Mouse (Mus musculus) embryonic facial prominence, embryonic 13.5 days (tissue): ENCODE results near the gene Unc13d. TPM values are rescaled to one million over a fixed set of nuclear protein-coding genes. Genes with fewer than 3 reads are reported as not detected.

Source experiments
- polyA plus RNA-seq: library from polyadenylated mRNA; unstranded; fragments of >200 nt; fragmentation: Nextera tagmentation; extraction: Ambion mirVana; gene quantifications from 2 replicates; pipeline ENCODE4 v1.2.1, GENCODE M21; 2015

Unc13d gene
- polyA plus RNA-seq, 1 experiment from 2014 or later, result 2.7 TPM

Other genes starting within 250 kb of the Unc13d start
- 0.67 and 1.0 TPM in 2 replicates for gene Myo15b, start 219.6 kb downstream of the Unc13d start, polyA plus RNA-seq
- gene Smim5, start 178.0 kb downstream of the Unc13d start, polyA plus RNA-seq, result 3.3 and 3.4 TPM in 2 replicates
- 1.1 and 1.2 TPM in 2 replicates for gene Smim6, start 165.9 kb downstream of the Unc13d start, polyA plus RNA-seq
- gene Sap30bp, start 144.7 kb downstream of the Unc13d start, polyA plus RNA-seq, result 47.0 and 53.9 TPM in 2 replicates
- gene Recql5, start 144.5 kb downstream of the Unc13d start, polyA plus RNA-seq, result 22.9 and 24.9 TPM in 2 replicates
- gene Itgb4, start 103.3 kb downstream of the Unc13d start, polyA plus RNA-seq, result 11.2 and 11.6 TPM in 2 replicates
- gene Galk1, start 65.2 kb downstream of the Unc13d start, polyA plus RNA-seq, result 169 and 189 TPM in 2 replicates
- gene H3f3b, start 50.0 kb downstream of the Unc13d start, polyA plus RNA-seq, result 2,264 and 2,363 TPM in 2 replicates
- gene Unk, start 47.6 kb downstream of the Unc13d start, polyA plus RNA-seq, result 40.7 and 44.9 TPM in 2 replicates
- gene Wbp2, start 9.0 kb upstream of the Unc13d start, polyA plus RNA-seq, result 48.8 and 52.0 TPM in 2 replicates
- 8.6 and 9.4 TPM in 2 replicates for gene Trim47, start 49.2 kb upstream of the Unc13d start, polyA plus RNA-seq
- gene Trim65, start 53.2 kb upstream of the Unc13d start, polyA plus RNA-seq, result 2.8 and 3.2 TPM in 2 replicates
- 75.2 and 80.0 TPM in 2 replicates for gene Mrpl38, start 60.9 kb upstream of the Unc13d start, polyA plus RNA-seq
- gene Fbf1, start 90.2 kb upstream of the Unc13d start, polyA plus RNA-seq, result 49.5 and 60.3 TPM in 2 replicates
- gene Ten1, start 120.9 kb upstream of the Unc13d start, polyA plus RNA-seq, result 59.7 and 74.1 TPM in 2 replicates
- gene Acox1, start 121.1 kb upstream of the Unc13d start, polyA plus RNA-seq, result 21.4 and 24.5 TPM in 2 replicates
- gene Evpl, start 160.1 kb upstream of the Unc13d start, polyA plus RNA-seq, result 4.8 and 5.1 TPM in 2 replicates
- 95.2 and 97.5 TPM in 2 replicates for gene Srp68, start 196.3 kb upstream of the Unc13d start, polyA plus RNA-seq
- gene Galr2, start 203.0 kb upstream of the Unc13d start, polyA plus RNA-seq, result 0.18 TPM in 1 of 2 replicates, not detected in the other
- 71.7 and 79.4 TPM in 2 replicates for gene Exoc7, start 229.3 kb upstream of the Unc13d start, polyA plus RNA-seq